Mouse (Mus musculus): ENCODE results near the gene Bach1. TPM values are rescaled to one million over a fixed set of nuclear protein-coding genes. Genes with fewer than 3 reads are reported as not detected.

The Bach1 gene
- total and polyA plus RNA-seq, 2 experiments from 2014 or later, result 5.4 to 27.0 TPM

DNA sequence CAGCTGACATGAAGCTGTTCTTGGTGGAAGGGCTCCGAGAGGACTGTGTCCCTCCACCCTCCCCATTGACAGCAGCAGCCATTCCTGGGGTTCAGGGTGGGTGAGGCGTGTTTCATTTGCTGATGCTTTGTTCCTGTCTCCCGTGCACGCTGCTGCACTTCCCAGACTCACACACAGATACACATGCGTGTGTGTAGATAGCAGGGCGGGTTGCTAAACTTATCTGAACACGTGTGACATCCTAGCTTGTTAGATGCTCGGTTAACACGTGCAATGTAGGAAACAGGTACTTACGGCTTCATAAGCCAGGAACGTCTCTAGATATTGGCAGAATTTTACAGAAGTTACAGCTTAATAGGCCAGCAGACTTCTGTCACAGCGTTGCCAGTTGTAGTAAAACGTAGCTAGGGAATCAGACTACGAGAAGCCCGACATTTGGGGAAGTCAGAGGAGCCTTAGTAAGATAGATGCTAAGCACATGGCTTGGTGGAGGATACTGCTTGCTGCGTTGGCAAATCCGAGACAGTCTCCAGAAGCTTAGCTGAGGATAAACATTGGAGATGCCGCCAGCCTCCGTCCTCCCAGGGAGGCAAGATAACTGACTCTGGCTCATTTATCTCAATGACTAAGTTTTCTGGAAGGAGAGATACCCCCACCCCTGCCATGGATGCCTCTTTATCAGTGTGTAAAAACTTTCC, 7.3 kb downstream of the Bach1 start:
- no peak overlapping the region for H3K27ac ChIP-seq (ENCODE audit: low read depth)
- H3K4me2 ChIP-seq (ENCODE audit: low read depth, low read length), result no peak overlapping the region
- 26% methylated on average over 19 of the region's 19 CpGs for WGBS
- H3K36me3 ChIP-seq (replicated peaks; ENCODE audit: control insufficient read depth, insufficient read depth, low read length), result no peaks in the 10 kb centered on the region
- TF ChIP-seq EP300 (IDR thresholded peaks at IDR 0.05; ENCODE audit: low read depth), result no peak
- TF ChIP-seq CTCF (IDR thresholded peaks at IDR 0.05; ENCODE audit: low read depth), result no peak
- no peak overlapping the region for H3K9ac ChIP-seq (replicated peaks; ENCODE audit: low read depth, low read length)
- DNase-seq (ENCODE audit: low spot score), result no peak
- H3K4me3 ChIP-seq (ENCODE audit: low read depth, low read length), result no peak overlapping the region
- H3K9me3 ChIP-seq (replicated peaks; ENCODE audit: control insufficient read depth, low read length), result no peaks in the 10 kb centered on the region
- H3K4me1 ChIP-seq (ENCODE audit: control insufficient read depth, insufficient read depth), result peaks cover 56% of the 10 kb centered on the region
- no peak; the same call in 1 of the 2 replicates for ATAC-seq (ENCODE audit: insufficient read depth, low read depth)
- H3K27me3 ChIP-seq (ENCODE audit: control insufficient read depth, insufficient read depth, low read length), result no peaks in the 10 kb centered on the region

DNA sequence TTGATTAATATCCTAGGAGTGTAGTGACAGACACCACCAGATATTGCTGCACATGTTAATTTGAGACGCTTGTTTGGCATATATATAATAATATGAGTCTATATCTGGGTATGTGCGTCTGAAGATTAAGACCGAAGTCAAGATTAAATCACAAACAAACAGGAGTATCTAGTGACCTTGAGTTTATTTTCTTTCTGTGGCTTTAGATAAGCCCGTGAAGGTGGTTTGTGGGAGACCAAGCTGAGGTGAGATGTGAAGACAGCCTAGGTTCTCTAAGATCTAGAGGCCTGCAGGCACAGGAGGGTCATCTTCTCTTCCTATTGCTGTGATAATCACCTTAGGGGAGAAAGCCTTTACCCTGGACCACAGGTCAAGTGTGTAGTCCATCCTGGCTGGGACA, 8.6 kb downstream of the Bach1 start:
- Histone ChIP-seq H3K27me3 (ENCODE audit: control insufficient read depth, insufficient read depth, low read length) (no peaks in the 10 kb centered on the region), H3K4me3 (ENCODE audit: low read depth, low read length) (no peak overlapping the region), H3K4me2 (ENCODE audit: low read depth, low read length) (no peak overlapping the region), H3K9me3 (replicated peaks; ENCODE audit: control insufficient read depth, low read length) (no peaks in the 10 kb centered on the region), H3K36me3 (replicated peaks; ENCODE audit: control insufficient read depth, insufficient read depth, low read length) (no peaks in the 10 kb centered on the region), H3K27ac (ENCODE audit: low read depth) (no peak overlapping the region), H3K4me1 (ENCODE audit: control insufficient read depth, insufficient read depth) (peaks cover 56% of the 10 kb centered on the region), H3K9ac (replicated peaks; ENCODE audit: low read depth, low read length) (no peak overlapping the region)
- TF ChIP-seq CTCF (IDR thresholded peaks at IDR 0.05; ENCODE audit: low read depth) (no peak), EP300 (IDR thresholded peaks at IDR 0.05; ENCODE audit: low read depth) (no peak)
- DNase-seq (ENCODE audit: low spot score), result no peak
- WGBS, result 59% methylated on average over 4 of the region's 4 CpGs
- no peak for ATAC-seq (ENCODE audit: insufficient read depth, low read depth)

DNA sequence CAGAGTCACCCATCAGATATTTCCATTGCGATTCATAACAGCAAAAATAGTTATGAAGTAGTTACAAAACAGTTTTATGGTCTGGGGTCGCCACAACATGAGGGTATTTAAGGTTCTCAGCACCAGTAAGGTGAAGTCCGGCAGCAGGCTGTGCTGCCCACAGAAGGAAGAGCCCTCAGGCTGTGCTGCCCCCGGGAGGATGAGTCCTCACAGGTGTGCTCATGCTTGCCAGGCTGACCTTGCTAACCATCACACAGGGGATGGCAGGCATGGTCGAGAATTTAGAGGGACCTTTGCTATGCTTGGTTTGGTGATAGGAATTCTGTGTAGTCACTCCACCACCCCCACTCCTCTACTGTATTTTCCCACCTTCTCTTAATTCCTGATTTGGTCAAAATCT, 9.8 kb downstream of the Bach1 start:
- ATAC-seq (ENCODE audit: insufficient read depth, low read depth), result no peak
- Histone ChIP-seq H3K9ac (replicated peaks; ENCODE audit: low read depth, low read length) (no peak overlapping the region), H3K9me3 (replicated peaks; ENCODE audit: control insufficient read depth, low read length) (no peaks in the 10 kb centered on the region), H3K27ac (ENCODE audit: low read depth) (no peak overlapping the region), H3K4me1 (ENCODE audit: control insufficient read depth, insufficient read depth) (peaks cover 51% of the 10 kb centered on the region), H3K36me3 (replicated peaks; ENCODE audit: control insufficient read depth, insufficient read depth, low read length) (no peaks in the 10 kb centered on the region), H3K27me3 (ENCODE audit: control insufficient read depth, insufficient read depth, low read length) (no peaks in the 10 kb centered on the region), H3K4me3 (ENCODE audit: low read depth, low read length) (no peak overlapping the region), H3K4me2 (ENCODE audit: low read depth, low read length) (no peak overlapping the region)
- TF ChIP-seq CTCF (IDR thresholded peaks at IDR 0.05; ENCODE audit: low read depth) (no peak), EP300 (IDR thresholded peaks at IDR 0.05; ENCODE audit: low read depth) (no peak)
- 73% methylated on average over 5 of the region's 5 CpGs for WGBS
- no peak for DNase-seq (ENCODE audit: low spot score)

DNA sequence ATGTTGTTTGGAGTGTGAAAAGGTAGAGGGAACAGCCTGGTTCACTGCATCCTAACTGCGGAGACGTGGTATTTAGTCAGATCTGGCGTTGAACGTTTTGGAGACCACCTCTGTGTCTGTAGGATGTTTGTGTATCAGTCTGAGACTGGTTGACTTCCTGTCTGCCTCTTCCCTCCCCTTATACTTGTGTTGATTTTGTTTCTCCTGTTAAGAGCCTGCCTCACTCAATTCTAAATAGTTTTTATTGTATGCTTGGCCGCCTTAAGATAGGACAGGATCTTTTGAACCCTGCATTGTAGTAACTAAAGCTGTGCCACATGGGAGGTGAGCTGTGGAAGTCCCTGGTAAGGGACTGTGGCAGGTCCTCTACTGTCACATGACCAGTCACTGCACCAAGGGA, 10.4 kb downstream of the Bach1 start:
- Histone ChIP-seq H3K27ac (ENCODE audit: low read depth) (no peak overlapping the region), H3K27me3 (ENCODE audit: control insufficient read depth, insufficient read depth, low read length) (no peaks in the 10 kb centered on the region), H3K4me3 (ENCODE audit: low read depth, low read length) (no peak overlapping the region), H3K4me2 (ENCODE audit: low read depth, low read length) (no peak overlapping the region), H3K36me3 (replicated peaks; ENCODE audit: control insufficient read depth, insufficient read depth, low read length) (no peaks in the 10 kb centered on the region), H3K9ac (replicated peaks; ENCODE audit: low read depth, low read length) (no peak overlapping the region), H3K4me1 (ENCODE audit: control insufficient read depth, insufficient read depth) (peaks cover 45% of the 10 kb centered on the region), H3K9me3 (replicated peaks; ENCODE audit: control insufficient read depth, low read length) (no peaks in the 10 kb centered on the region)
- no peak for ATAC-seq (ENCODE audit: insufficient read depth, low read depth)
- TF ChIP-seq CTCF (IDR thresholded peaks at IDR 0.05; ENCODE audit: low read depth), result no peak
- no peak for TF ChIP-seq EP300 (IDR thresholded peaks at IDR 0.05; ENCODE audit: low read depth)
- WGBS, result 55% methylated on average over 5 of the region's 5 CpGs
- DNase-seq (ENCODE audit: low spot score), result no peak

DNA sequence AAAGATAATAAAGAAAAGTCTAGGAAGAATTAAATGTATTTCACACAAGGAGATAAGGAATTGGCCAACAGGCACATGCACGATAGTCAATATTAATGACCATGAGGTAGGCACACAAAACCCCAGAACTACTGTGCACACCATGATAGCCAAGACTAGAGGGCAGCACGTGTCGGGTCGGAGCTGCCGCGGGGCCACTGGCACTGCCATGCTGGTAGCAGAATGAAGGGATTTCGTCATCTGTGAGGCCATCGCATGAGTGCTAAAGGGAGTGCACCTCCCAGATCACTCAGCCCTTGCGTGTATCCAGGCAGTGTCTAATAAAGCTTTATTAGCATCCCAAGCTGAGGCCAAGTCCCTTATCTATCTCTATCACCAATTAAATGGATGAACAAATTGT, 11.2 kb downstream of the Bach1 start:
- H3K4me3 ChIP-seq (ENCODE audit: low read depth, low read length), result no peak overlapping the region
- H3K36me3 ChIP-seq (replicated peaks; ENCODE audit: control insufficient read depth, insufficient read depth, low read length), result no peaks in the 10 kb centered on the region
- H3K9ac ChIP-seq (replicated peaks; ENCODE audit: low read depth, low read length), result no peak overlapping the region
- no peak for TF ChIP-seq EP300 (IDR thresholded peaks at IDR 0.05; ENCODE audit: low read depth)
- no peak for TF ChIP-seq CTCF (IDR thresholded peaks at IDR 0.05; ENCODE audit: low read depth)
- H3K4me2 ChIP-seq (ENCODE audit: low read depth, low read length), result no peak overlapping the region
- no peaks in the 10 kb centered on the region for H3K9me3 ChIP-seq (replicated peaks; ENCODE audit: control insufficient read depth, low read length)
- H3K27me3 ChIP-seq (ENCODE audit: control insufficient read depth, insufficient read depth, low read length), result no peaks in the 10 kb centered on the region
- ATAC-seq (ENCODE audit: insufficient read depth, low read depth) (no peak), DNase-seq (ENCODE audit: low spot score) (no peak)
- H3K27ac ChIP-seq (ENCODE audit: low read depth), result no peak overlapping the region
- H3K4me1 ChIP-seq (ENCODE audit: control insufficient read depth, insufficient read depth), result peaks cover 44% of the 10 kb centered on the region
- 94% methylated on average over 9 of the region's 9 CpGs for WGBS

DNA sequence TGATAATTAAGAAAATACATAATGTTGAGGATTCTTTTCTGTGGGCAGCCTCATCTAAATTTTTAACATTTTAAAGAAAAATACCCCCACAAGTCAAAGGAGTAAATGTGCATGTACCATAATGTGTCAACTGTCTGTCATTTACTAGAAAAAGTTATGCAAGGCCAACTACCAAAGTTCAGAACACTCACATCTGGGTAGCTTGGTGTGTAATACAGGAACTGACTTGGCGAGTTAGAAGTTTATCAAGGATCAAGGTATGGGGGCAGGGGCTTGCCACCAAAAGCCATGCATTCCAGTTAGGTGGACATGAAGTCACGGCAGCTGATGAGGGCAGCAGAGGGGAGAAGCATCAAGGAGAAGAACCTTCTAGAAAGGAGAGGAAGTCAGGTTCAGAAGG, 13.2 kb downstream of the Bach1 start:
- Histone ChIP-seq H3K9ac (replicated peaks; ENCODE audit: low read depth, low read length) (no peak overlapping the region), H3K27ac (ENCODE audit: low read depth) (no peak overlapping the region), H3K4me1 (ENCODE audit: control insufficient read depth, insufficient read depth) (peaks cover 43% of the 10 kb centered on the region), H3K36me3 (replicated peaks; ENCODE audit: control insufficient read depth, insufficient read depth, low read length) (peaks cover 6% of the 10 kb centered on the region; the same call in 1 of the 2 replicates), H3K4me2 (ENCODE audit: low read depth, low read length) (no peak overlapping the region), H3K27me3 (ENCODE audit: control insufficient read depth, insufficient read depth, low read length) (no peaks in the 10 kb centered on the region), H3K9me3 (replicated peaks; ENCODE audit: control insufficient read depth, low read length) (no peaks in the 10 kb centered on the region), H3K4me3 (ENCODE audit: low read depth, low read length) (no peak overlapping the region)
- no peak for ATAC-seq (ENCODE audit: insufficient read depth, low read depth)
- 82% methylated on average over 2 of the region's 2 CpGs for WGBS
- TF ChIP-seq CTCF (IDR thresholded peaks at IDR 0.05; ENCODE audit: low read depth) (no peak), EP300 (IDR thresholded peaks at IDR 0.05; ENCODE audit: low read depth) (no peak)
- no peak for DNase-seq (ENCODE audit: low spot score)

Data from heart, postnatal 0 days (tissue).